Mouse (Mus musculus) kidney, postnatal 0 days (tissue): ENCODE data around the gene Lrmda. TPM values are rescaled to one million over a fixed set of nuclear protein-coding genes. Genes with fewer than 3 reads are reported as not detected.

Experiments
- ATAC-seq: fragments of 200-750 bp; cut with Nextera tagmentation; replicated peaks from 2 replicates; pipeline ENCODE4 v1.8.0; 2017; ENCODE audit warnings: low read depth, moderate number of reproducible peaks, moderate TSS enrichment, moderate library complexity; ENCODE audit not compliant: low FRiP score
- DNase-seq: peaks from one replicate; pipeline ENCODE4 v3.0.0-alpha.2; 2016; ENCODE audit warnings: low spot score
- H3K27ac ChIP-seq: fragments of 300-500 bp; sonication (generic); 2 replicates; pipeline ENCODE4 v1.5.1; 2014; ENCODE audit warnings: mild to moderate bottlenecking
- H3K27me3 ChIP-seq: fragments of 300-500 bp; sonication (generic); 2 replicates; pipeline ENCODE4 v1.6.1; 2014; ENCODE audit warnings: low read length, mixed read lengths; ENCODE audit not compliant: insufficient read depth
- H3K36me3 ChIP-seq: fragments of 300-500 bp; sonication (generic); 2 replicates; pipeline ENCODE4 v1.6.1; 2014; ENCODE audit warnings: low read length, mixed read lengths; ENCODE audit not compliant: insufficient read depth
- H3K4me1 ChIP-seq: fragments of 300-500 bp; sonication (generic); replicated peaks from 2 replicates; pipeline ENCODE4 v1.6.1; 2014; ENCODE audit warnings: antibody characterized with exemption, low read length, mixed read lengths; ENCODE audit not compliant: insufficient read depth
- H3K4me2 ChIP-seq: fragments of 300-500 bp; sonication (generic); 2 replicates; pipeline ENCODE4 v1.6.1; 2014; ENCODE audit warnings: mild to moderate bottlenecking, low read length, moderate library complexity, mixed read lengths
- H3K4me3 ChIP-seq: fragments of 300-500 bp; sonication (generic); replicated peaks from 2 replicates; pipeline ENCODE4 v1.5.1; 2014; ENCODE audit warnings: low read depth, low read length
- H3K9ac ChIP-seq: fragments of 300-500 bp; sonication (generic); 2 replicates; pipeline ENCODE4 v1.6.1; 2014; ENCODE audit warnings: low read depth, low read length
- H3K9me3 ChIP-seq: fragments of 300-500 bp; sonication (generic); replicated peaks from 2 replicates; pipeline ENCODE4 v1.6.1; 2016; ENCODE audit warnings: low read length, inconsistent platforms, mixed read lengths
- CTCF ChIP-seq: IDR thresholded peaks from 2 replicates; pipeline ENCODE4 v1.5.1; 2016; ENCODE audit warnings: antibody characterized with exemption, low read depth, mild to moderate bottlenecking, moderate library complexity
- WGBS: fragments of 180-500 bp; shearing (Covaris S2); extraction: QIAGEN DNeasy Blood & Tissue Kit; methylation state at CpG from one replicate; pipeline ENCODE4 v1.1.7; 2014; 5-methylcytosine and 5-hydroxymethylcytosine counted together
- polyA plus RNA-seq: library from polyadenylated mRNA; unstranded; fragments of >200 nt; fragmentation: Nextera tagmentation; extraction: Ambion mirVana; gene quantifications from 2 replicates; pipeline ENCODE4 v1.2.1, GENCODE M21; 2015

The Lrmda gene
- polyA plus RNA-seq, 1 experiment from 2014 or later, result 0.83 TPM

- WGBS, result 68% methylated on average over 3 of the region's 3 CpGs
- DNase-seq (no peak), ATAC-seq (no peak)
- no peaks in the 10 kb centered on the region for H3K36me3 ChIP-seq
- H3K4me2 ChIP-seq, result no peak overlapping the region
- no peak overlapping the region for H3K27ac ChIP-seq
- H3K4me1 ChIP-seq, result no peaks in the 10 kb centered on the region
- H3K9ac ChIP-seq, result no peak overlapping the region
- no peak overlapping the region for H3K4me3 ChIP-seq
- H3K9me3 ChIP-seq, result no peaks in the 10 kb centered on the region
- H3K27me3 ChIP-seq, result no peaks in the 10 kb centered on the region
- no peak for TF ChIP-seq CTCF
Measured at GRCm38 (mm10) chr14:22183195-22183594, 163.7 kb downstream of the Lrmda start.

- DNase-seq (no peak), ATAC-seq (no peak)
- H3K4me2 ChIP-seq, result no peak overlapping the region
- TF ChIP-seq CTCF, result no peak
- no peak overlapping the region for H3K4me3 ChIP-seq
- WGBS, result 82% methylated on average over 4 of the region's 4 CpGs
- H3K9ac ChIP-seq, result no peak overlapping the region
- H3K4me1 ChIP-seq, result no peaks in the 10 kb centered on the region
- no peaks in the 10 kb centered on the region for H3K36me3 ChIP-seq
- no peaks in the 10 kb centered on the region for H3K9me3 ChIP-seq
- no peak overlapping the region for H3K27ac ChIP-seq
- no peaks in the 10 kb centered on the region for H3K27me3 ChIP-seq
Measured at GRCm38 (mm10) chr14:22185452-22185851, 165.9 kb downstream of the Lrmda start.

- H3K4me3 ChIP-seq, result no peak overlapping the region
- H3K4me1 ChIP-seq, result no peaks in the 10 kb centered on the region
- H3K36me3 ChIP-seq, result no peaks in the 10 kb centered on the region
- no peak overlapping the region for H3K9ac ChIP-seq
- 50% methylated on average over 6 of the region's 6 CpGs for WGBS
- H3K9me3 ChIP-seq, result no peaks in the 10 kb centered on the region
- no peak overlapping the region for H3K27ac ChIP-seq
- ATAC-seq, result no peak
- no peak overlapping the region for H3K4me2 ChIP-seq
- DNase-seq, result no peak
- H3K27me3 ChIP-seq, result no peaks in the 10 kb centered on the region; the same call in 1 of the 2 replicates
- TF ChIP-seq CTCF, result no peak
Measured at GRCm38 (mm10) chr14:22190111-22190510, 170.6 kb downstream of the Lrmda start.

- Histone ChIP-seq H3K27me3 (no peaks in the 10 kb centered on the region; the same call in 1 of the 2 replicates), H3K4me1 (no peaks in the 10 kb centered on the region), H3K36me3 (no peaks in the 10 kb centered on the region), H3K27ac (no peak overlapping the region), H3K9me3 (no peaks in the 10 kb centered on the region), H3K4me2 (no peak overlapping the region), H3K4me3 (no peak overlapping the region), H3K9ac (no peak overlapping the region)
- TF ChIP-seq CTCF, result no peak
- WGBS, result 60% methylated on average over 9 of the region's 9 CpGs
- DNase-seq, result peak; percentile 24
- no peak for ATAC-seq
Measured at GRCm38 (mm10) chr14:22192185-22192584, 172.7 kb downstream of the Lrmda start.

DNA sequence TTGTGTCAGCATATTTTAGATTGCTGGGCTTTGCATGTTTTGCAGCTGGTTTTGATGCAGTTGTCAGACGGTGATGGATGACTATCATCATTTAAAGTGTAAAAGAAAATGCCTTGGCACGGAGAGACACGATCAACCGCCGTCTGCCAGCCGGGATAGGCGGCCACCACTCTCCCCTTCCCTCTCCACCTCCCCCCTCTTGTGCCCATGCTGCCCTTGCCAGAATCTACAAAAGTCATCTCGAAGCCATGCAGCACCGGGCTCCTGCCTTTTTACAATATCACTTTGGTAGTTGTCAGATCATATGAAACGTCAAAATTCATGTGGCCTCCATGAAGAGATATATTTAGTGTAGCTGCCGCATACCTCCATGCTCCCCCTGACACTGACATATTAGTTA lies 178.5 kb downstream of the Lrmda start:
- H3K27ac ChIP-seq, result no peak overlapping the region
- H3K4me3 ChIP-seq, result no peak overlapping the region
- H3K27me3 ChIP-seq, result no peaks in the 10 kb centered on the region
- DNase-seq, result no peak
- no peak for ATAC-seq
- 64% methylated on average over 11 of the region's 11 CpGs for WGBS
- TF ChIP-seq CTCF, result no peak
- H3K36me3 ChIP-seq, result no peaks in the 10 kb centered on the region
- H3K4me2 ChIP-seq, result no peak overlapping the region
- H3K9ac ChIP-seq, result no peak overlapping the region
- no peaks in the 10 kb centered on the region for H3K9me3 ChIP-seq
- no peaks in the 10 kb centered on the region for H3K4me1 ChIP-seq

DNA sequence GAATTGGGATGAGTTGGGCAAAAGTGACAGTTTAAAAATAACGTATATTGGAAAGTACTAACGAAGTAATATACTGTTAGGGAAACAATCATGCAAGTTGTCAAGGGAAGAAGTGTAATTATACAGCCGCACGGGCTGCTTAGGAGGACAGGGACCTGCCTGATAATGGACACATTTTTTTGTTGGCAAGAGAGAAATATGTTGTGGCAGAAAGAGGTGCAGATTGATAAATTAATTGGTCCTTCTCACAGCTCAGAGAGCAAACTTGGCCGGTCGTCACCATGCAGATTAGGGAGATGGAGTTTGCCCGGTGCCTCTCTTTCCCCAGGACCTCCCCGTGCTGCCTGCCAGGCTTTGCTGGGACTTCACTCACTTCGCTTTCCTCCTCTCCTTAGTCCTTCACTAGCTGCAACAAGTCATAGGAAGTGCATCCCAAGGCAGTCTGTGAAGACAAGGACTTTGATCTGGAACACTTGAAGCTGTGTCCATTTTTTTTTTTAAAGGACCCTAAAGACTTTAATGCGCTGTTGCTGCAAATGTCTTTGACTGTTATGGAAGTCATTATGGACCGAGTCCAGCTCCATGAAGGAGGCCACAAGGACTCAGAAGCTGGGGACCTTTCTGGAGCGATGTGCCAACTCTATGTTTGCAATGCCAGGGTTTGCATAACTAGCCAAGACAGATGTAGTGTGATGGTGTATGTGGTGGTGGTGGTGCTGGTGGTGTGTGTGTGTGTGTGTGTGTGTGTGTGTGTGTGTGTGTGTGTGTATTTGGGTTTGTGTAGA lies 179.3 kb downstream of the Lrmda start:
- Histone ChIP-seq H3K4me2 (no peak overlapping the region), H3K27me3 (no peaks in the 10 kb centered on the region), H3K36me3 (no peaks in the 10 kb centered on the region), H3K9me3 (no peaks in the 10 kb centered on the region), H3K9ac (no peak overlapping the region), H3K4me1 (no peaks in the 10 kb centered on the region), H3K27ac (no peak overlapping the region), H3K4me3 (no peak overlapping the region)
- no peak for TF ChIP-seq CTCF
- 80% methylated on average over 12 of the region's 12 CpGs for WGBS
- DNase-seq (no peak), ATAC-seq (no peak)
